ENCODE assay signal across 8 mouse cellular contexts in genomic region chr5:139344687-139345363, GRCm38 (mm10). TPM values are rescaled to one million over a fixed set of nuclear protein-coding genes. Genes with fewer than 3 reads are reported as not detected.
A peak's percentile ranks its signal among the peaks of the same experiment; 100 is the strongest.
DNase-seq lines count a peak whose midpoint lies in the region; ATAC-seq lines count a peak whose summit lies in the region.

No protein-coding gene starts in this region.

- H3K4me1 ChIP-seq in hindbrain, embryonic 16.5 days (ENCODE audit: control insufficient read depth, insufficient read depth, low read depth, low read length) = peaks cover 10% of the 10 kb centered on the region

- peak overlapping the region; percentile 68 for H3K27ac ChIP-seq in hindbrain, embryonic 16.5 days (ENCODE audit: low read depth, low read length)

- H3K4me2 ChIP-seq in hindbrain, embryonic 16.5 days (ENCODE audit: low read length) = peak overlapping the region; percentile 84

- H3K9ac ChIP-seq in hindbrain, embryonic 16.5 days (ENCODE audit: low read depth, low read length) = peak overlapping the region; percentile 79

- peak overlapping the region; percentile 67 for H3K4me3 ChIP-seq in hindbrain, embryonic 16.5 days (ENCODE audit: low read length)

- peak; percentile 92 for ATAC-seq in hindbrain, embryonic 16.5 days
- ATAC-seq in megakaryocyte, adult 5-6 weeks (ENCODE audit: poor library complexity, severe bottlenecking) = peak; percentile 98

- peaks cover 16% of the 10 kb centered on the region for H3K36me3 ChIP-seq in hindbrain, embryonic 16.5 days (ENCODE audit: control insufficient read depth, insufficient read depth, low read length)

- DNase-seq in T-cell, adult 2 months (ENCODE audit: low spot score) = peak; percentile 93
- peak; percentile 88 to 92 for DNase-seq in cerebellum, postnatal 36 days
- peak; percentile 88 to 91 for DNase-seq in frontal cortex, postnatal 36 days (ENCODE audit: low spot score in 2 of 2)
- peak; percentile 87 to 91 for DNase-seq in left cerebral cortex, adult 18-20 months (ENCODE audit: low spot score in 2 of 2)
- peak; percentile 91 to 92 for DNase-seq in right cerebral cortex, adult 2 months (ENCODE audit: low spot score in 2 of 2)
- peak; percentile 98 for DNase-seq in urinary bladder, postnatal 14 days (ENCODE audit: low spot score)

- 0% methylated on average over 33 of the region's 33 CpGs for WGBS in hindbrain, embryonic 16.5 days

- no peaks in the 10 kb centered on the region for H3K9me3 ChIP-seq in hindbrain, embryonic 16.5 days (ENCODE audit: control insufficient read depth, low read length)

- no peaks in the 10 kb centered on the region; the same call in 1 of the 2 replicates for H3K27me3 ChIP-seq in hindbrain, embryonic 16.5 days (replicated peaks; ENCODE audit: control insufficient read depth, insufficient read depth, low read length)

RNA-seq across cellular contexts. Expression of gene Cox19, which starts 6.4 kb away (rescaled TPM):
- 95.1 and 98.6 TPM in 2 replicates for polyA plus RNA-seq in hindbrain, embryonic 16.5 days (2015; fragmentation: Nextera tagmentation; extraction: Ambion mirVana)
- total RNA-seq in left cerebral cortex, adult 18-20 months (2021) = 10 to 100 TPM; 66.8 to 67.7 TPM
- 35.6 and 42.6 TPM in 2 replicates for total RNA-seq in megakaryocyte, adult 5-6 weeks (2015)
- 20.0 and 24.6 TPM in 2 replicates for total RNA-seq in megakaryocyte, adult 5-6 weeks (2017)

RNA-seq across cellular contexts. Expression of gene Cyp2w1, which starts 7.6 kb away (rescaled TPM):
- polyA plus RNA-seq in hindbrain, embryonic 16.5 days (2015; fragmentation: Nextera tagmentation; extraction: Ambion mirVana) = not detected in 2 replicates
- not detected for total RNA-seq in left cerebral cortex, adult 18-20 months (2021)
- not detected in 2 replicates for total RNA-seq in megakaryocyte, adult 5-6 weeks (2015)
- not detected in 2 replicates for total RNA-seq in megakaryocyte, adult 5-6 weeks (2017)

RNA-seq across cellular contexts. Expression of gene Adap1, which starts 19.4 kb away (rescaled TPM):
- 57.5 and 66.5 TPM in 2 replicates for polyA plus RNA-seq in hindbrain, embryonic 16.5 days (2015; fragmentation: Nextera tagmentation; extraction: Ambion mirVana)
- total RNA-seq in left cerebral cortex, adult 18-20 months (2021) = 100 to 1,000 TPM; 229 to 237 TPM
- total RNA-seq in megakaryocyte, adult 5-6 weeks (2015) = 42.5 and 43.9 TPM in 2 replicates
- total RNA-seq in megakaryocyte, adult 5-6 weeks (2017) = 56.9 and 61.1 TPM in 2 replicates

RNA-seq across cellular contexts. Expression of gene Gpr146, which starts 32.7 kb away (rescaled TPM):
- 3.1 and 4.0 TPM in 2 replicates for polyA plus RNA-seq in hindbrain, embryonic 16.5 days (2015; fragmentation: Nextera tagmentation; extraction: Ambion mirVana)
- 10 to 100 TPM; 10.6 to 13.0 TPM for total RNA-seq in left cerebral cortex, adult 18-20 months (2021)
- total RNA-seq in megakaryocyte, adult 5-6 weeks (2015) = 9.8 and 13.1 TPM in 2 replicates
- total RNA-seq in megakaryocyte, adult 5-6 weeks (2017) = 9.6 and 14.8 TPM in 2 replicates

Comparison
In these comparisons a context has a peak if more than half of its experiments do, and no peak if none do; other contexts are left out.
1. Peak in every context shown above with its lines: DNase-seq, ATAC-seq, H3K4me3 ChIP-seq and H3K27ac ChIP-seq.